Mouse (Mus musculus) cortical plate, adult 2 months (tissue): ENCODE results near the gene Stat5b. TPM values are rescaled to one million over a fixed set of nuclear protein-coding genes. Genes with fewer than 3 reads are reported as not detected.
A peak's percentile ranks its signal among the peaks of the same experiment; 100 is the strongest.

ENCODE experiments used
- H3K27ac ChIP-seq: fragments of 200-500 bp; 2 replicates; pipeline ENCODE4 v1.5.1; 2012; ENCODE audit warnings: low read length, control low read depth, inconsistent platforms; ENCODE audit not compliant: insufficient read depth
- H3K4me1 ChIP-seq: fragments of 200-500 bp; 2 replicates; pipeline ENCODE4 v1.6.1; 2011; ENCODE audit warnings: low read length; ENCODE audit not compliant: control insufficient read depth, insufficient read depth
- H3K4me3 ChIP-seq: fragments of 200-500 bp; 2 replicates; pipeline ENCODE4 v1.5.1; 2011; ENCODE audit warnings: mild to moderate bottlenecking, low read length, control low read depth; ENCODE audit not compliant: insufficient read depth
- CTCF ChIP-seq: fragments of 200-500 bp; IDR thresholded peaks from 2 replicates; pipeline ENCODE4 v1.5.1; 2011; ENCODE audit warnings: mild to moderate bottlenecking, control low read depth, low read length; ENCODE audit not compliant: insufficient read depth; ENCODE audit errors: extremely low read depth
- POLR2A ChIP-seq: fragments of 200-500 bp; IDR thresholded peaks from 2 replicates; pipeline ENCODE4 v1.6.1; 2011; ENCODE audit warnings: mild to moderate bottlenecking, low read length, control low read depth; ENCODE audit not compliant: insufficient read depth; ENCODE audit errors: extremely low read depth
- polyA plus RNA-seq: library from polyadenylated mRNA; depleted of rRNA; stranded (reverse); fragments of >200 nt; gene quantifications from 2 replicates; pipeline ENCODE4 v1.2.3, GENCODE M21; 2012; rRNA removed

The Stat5b gene
- polyA plus RNA-seq: 17.3 and 19.7 TPM in 2 replicates

- Histone ChIP-seq H3K27ac (peak within 1 kb of the TSS; percentile 74), H3K4me1 (peaks cover 1% of the 10 kb centered on the region; the same call in 1 of the 2 replicates), H3K4me3 (peak within 1 kb of the TSS; percentile 80)
- TF ChIP-seq POLR2A (no peak), CTCF (no peak)
These were observed at the start of gene Stat5b for GRCm38 (mm10) chr11:100850038-100850777. TSS of gene Stat5b (minus strand) at chr11:100850724.

GRCm38 (mm10) chr11:100898441-100899199 is 48.1 kb upstream of the Stat5b start:
- TF ChIP-seq POLR2A (no peak), CTCF (no peak)
- H3K27ac ChIP-seq: no peak overlapping the region
- H3K4me3 ChIP-seq: no peak overlapping the region
- no peaks in the 10 kb centered on the region for H3K4me1 ChIP-seq

- Histone ChIP-seq H3K4me3 (no peak overlapping the region), H3K27ac (no peak overlapping the region), H3K4me1 (no peaks in the 10 kb centered on the region)
- TF ChIP-seq POLR2A (no peak), CTCF (no peak)
These were observed 47.0 kb upstream of the Stat5b start for GRCm38 (mm10) chr11:100897294-100898231.

- TF ChIP-seq POLR2A: no peak
- no peak for TF ChIP-seq CTCF
- Histone ChIP-seq H3K4me3 (no peak overlapping the region), H3K4me1 (peaks cover 1% of the 10 kb centered on the region; the same call in 1 of the 2 replicates), H3K27ac (no peak overlapping the region)
These were observed 45.6 kb upstream of the Stat5b start for GRCm38 (mm10) chr11:100896078-100896477.

- Histone ChIP-seq H3K27ac (no peak overlapping the region), H3K4me3 (no peak overlapping the region), H3K4me1 (peaks cover 1% of the 10 kb centered on the region; the same call in 1 of the 2 replicates)
- TF ChIP-seq POLR2A (no peak), CTCF (no peak)
These were observed 43.8 kb upstream of the Stat5b start for GRCm38 (mm10) chr11:100894146-100894918.

- Histone ChIP-seq H3K27ac (no peak overlapping the region), H3K4me3 (no peak overlapping the region), H3K4me1 (peaks cover 1% of the 10 kb centered on the region; the same call in 1 of the 2 replicates)
- peak; percentile 100 for TF ChIP-seq CTCF
- TF ChIP-seq POLR2A: no peak
These were observed 43.0 kb upstream of the Stat5b start for GRCm38 (mm10) chr11:100893482-100893881.

- no peak for TF ChIP-seq POLR2A
- no peak for TF ChIP-seq CTCF
- H3K27ac ChIP-seq: no peak overlapping the region
- no peak overlapping the region for H3K4me3 ChIP-seq
- H3K4me1 ChIP-seq: peaks cover 1% of the 10 kb centered on the region; the same call in 1 of the 2 replicates
These were observed 41.9 kb upstream of the Stat5b start for GRCm38 (mm10) chr11:100892435-100892834.

- Histone ChIP-seq H3K4me3 (no peak overlapping the region), H3K4me1 (peaks cover 1% of the 10 kb centered on the region; the same call in 1 of the 2 replicates), H3K27ac (no peak overlapping the region)
- TF ChIP-seq POLR2A (no peak), CTCF (no peak)
These were observed 41.0 kb upstream of the Stat5b start for GRCm38 (mm10) chr11:100891256-100892123.
